Mouse (Mus musculus) stomach, embryonic 14.5 days (tissue): ENCODE measurements around the gene Abca5. TPM values are rescaled to one million over a fixed set of nuclear protein-coding genes. Genes with fewer than 3 reads are reported as not detected.
A peak's percentile ranks its signal among the peaks of the same experiment; 100 is the strongest.

Experiments used
- ATAC-seq: fragments of 200-750 bp; cut with Nextera tagmentation; 2 replicates; pipeline ENCODE4 v1.8.0; 2017; ENCODE audit warnings: low read depth, moderate TSS enrichment; ENCODE audit not compliant: insufficient number of reproducible peaks, insufficient read depth, low FRiP score
- H3K27ac ChIP-seq: fragments of 300-500 bp; sonication (generic); 2 replicates; pipeline ENCODE4 v1.5.1; 2014; ENCODE audit warnings: mild to moderate bottlenecking, low read length, moderate library complexity, mixed read lengths
- H3K27me3 ChIP-seq: fragments of 300-500 bp; sonication (generic); 2 replicates; pipeline ENCODE4 v1.6.1; 2014; ENCODE audit warnings: low read length, control low read depth, mixed read lengths; ENCODE audit not compliant: control insufficient read depth, insufficient read depth
- H3K36me3 ChIP-seq: fragments of 300-500 bp; sonication (generic); 2 replicates; pipeline ENCODE4 v1.6.1; 2014; ENCODE audit warnings: mild to moderate bottlenecking, control low read depth, low read length, moderate library complexity, mixed read lengths; ENCODE audit not compliant: control insufficient read depth, insufficient read depth
- H3K4me1 ChIP-seq: fragments of 300-500 bp; sonication (generic); 2 replicates; pipeline ENCODE4 v1.6.1; 2014; ENCODE audit warnings: low read length, control low read depth, mixed read lengths; ENCODE audit not compliant: control insufficient read depth, insufficient read depth
- H3K4me2 ChIP-seq: fragments of 300-500 bp; sonication (generic); replicated peaks from 2 replicates; pipeline ENCODE4 v1.6.1; 2014; ENCODE audit warnings: low read depth, low read length, control low read depth
- H3K4me3 ChIP-seq: fragments of 300-500 bp; sonication (generic); 2 replicates; pipeline ENCODE4 v1.5.1; 2014; ENCODE audit warnings: low read depth, low read length, control low read depth
- H3K9ac ChIP-seq: fragments of 300-500 bp; sonication (generic); replicated peaks from 2 replicates; pipeline ENCODE4 v1.6.1; 2014; ENCODE audit warnings: low read depth, mild to moderate bottlenecking, control low read depth, low read length, moderate library complexity, mixed read lengths
- H3K9me3 ChIP-seq: fragments of 300-500 bp; sonication (generic); 2 replicates; pipeline ENCODE4 v1.6.1; 2016; ENCODE audit warnings: low read depth, low read length, control low read depth; ENCODE audit not compliant: control insufficient read depth
- WGBS: fragments of 180-500 bp; shearing (Covaris S2); extraction: QIAGEN DNeasy Blood & Tissue Kit; methylation state at CpG from one replicate; pipeline ENCODE4 v1.1.7; 2014; 5-methylcytosine and 5-hydroxymethylcytosine counted together
- polyA plus RNA-seq: library from polyadenylated mRNA; unstranded; fragments of >200 nt; fragmentation: Nextera tagmentation; extraction: Ambion mirVana; gene quantifications from 2 replicates; pipeline ENCODE4 v1.2.1, GENCODE M21; 2014

Gene Abca5
- polyA plus RNA-seq = 8.7 and 12.4 TPM in 2 replicates

DNA sequence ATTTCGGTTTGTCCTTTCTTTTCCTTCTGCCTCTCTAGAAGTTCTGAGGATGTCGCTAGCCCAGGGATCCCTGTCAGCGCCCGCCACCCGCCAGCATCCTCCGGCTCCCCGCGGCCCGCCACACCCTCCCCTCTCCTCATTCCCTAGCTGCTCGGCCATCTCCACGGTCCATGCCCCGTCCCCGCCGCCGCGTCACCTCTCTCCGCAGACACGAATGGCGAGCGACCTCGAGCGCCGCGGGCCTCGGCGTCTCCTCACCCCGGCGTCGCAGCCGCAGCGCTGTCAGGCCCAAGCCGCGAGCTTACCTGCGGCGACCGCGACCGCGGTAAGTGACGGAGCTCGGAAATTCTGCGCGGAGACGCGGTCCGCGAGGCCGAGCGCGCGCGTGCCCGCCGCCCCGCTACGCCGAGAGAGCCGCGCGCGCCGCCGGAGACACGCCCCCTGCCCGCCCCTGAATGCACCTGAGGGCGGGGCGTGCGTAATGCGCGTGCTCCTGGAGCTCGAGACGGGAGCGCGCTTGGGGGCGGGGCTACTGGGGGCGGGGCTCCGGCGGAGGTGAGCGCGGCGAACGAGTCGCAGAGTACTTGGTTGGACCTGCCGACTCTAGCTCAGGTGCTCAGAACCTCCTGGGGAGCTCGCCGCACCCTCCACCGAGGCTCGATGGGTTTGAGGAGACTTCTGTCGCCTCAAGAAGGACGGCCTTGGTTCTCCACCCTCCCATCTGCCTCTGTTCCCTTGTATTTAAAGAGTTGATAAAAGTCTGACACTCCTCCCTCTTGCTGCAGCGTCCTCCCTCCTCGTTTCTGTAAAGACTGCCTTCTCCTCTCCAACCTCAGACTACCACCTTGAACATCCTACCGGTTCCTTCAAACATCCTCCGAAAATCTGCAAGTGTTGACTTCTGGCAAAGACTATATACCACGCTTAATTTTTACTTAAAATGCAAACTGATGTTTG, at the start of gene Abca5:
TSS of gene Abca5 (minus strand) at position 428 of the 957 bp plus-strand sequence.
- 1% methylated on average over 83 of the region's 95 CpGs for WGBS
- H3K4me1 ChIP-seq = no peaks in the 10 kb centered on the region
- peak within 1 kb of the TSS; percentile 82 for H3K4me3 ChIP-seq
- H3K36me3 ChIP-seq = no peaks in the 10 kb centered on the region
- no peaks in the 10 kb centered on the region for H3K9me3 ChIP-seq
- H3K27ac ChIP-seq = no peak within 1 kb of the TSS
- H3K9ac ChIP-seq = peak within 1 kb of the TSS; percentile 25; the same call in 1 of the 2 replicates
- ATAC-seq = peak; percentile 93
- H3K27me3 ChIP-seq = no peaks in the 10 kb centered on the region
- peak within 1 kb of the TSS; percentile 69 for H3K4me2 ChIP-seq

DNA sequence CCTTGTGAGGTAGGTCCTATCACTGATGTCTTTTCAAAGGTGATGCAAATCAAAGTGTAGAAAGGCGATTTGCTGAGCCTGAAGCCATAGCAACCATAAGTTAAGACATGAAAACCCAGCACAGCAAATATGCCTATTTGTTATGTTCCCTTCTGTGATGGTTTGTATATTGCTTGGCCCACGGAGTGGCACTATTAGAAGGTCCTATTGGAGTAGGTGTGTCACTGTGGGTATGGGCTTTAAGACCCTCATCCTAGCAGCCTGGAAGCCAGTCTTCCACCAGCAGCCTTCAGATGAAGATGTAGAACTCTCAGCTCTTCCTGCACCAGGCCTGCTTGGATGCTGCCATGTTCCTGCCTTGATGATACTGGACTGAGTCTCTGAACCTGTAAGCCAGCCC, 48.0 kb upstream of the Abca5 start:
- H3K9ac ChIP-seq = no peak overlapping the region
- H3K27ac ChIP-seq = no peak overlapping the region
- 80% methylated on average over 2 of the region's 2 CpGs for WGBS
- H3K4me3 ChIP-seq = no peak overlapping the region
- H3K4me1 ChIP-seq = no peaks in the 10 kb centered on the region
- H3K9me3 ChIP-seq = no peaks in the 10 kb centered on the region
- no peak overlapping the region for H3K4me2 ChIP-seq
- no peaks in the 10 kb centered on the region for H3K36me3 ChIP-seq
- no peak for ATAC-seq
- no peaks in the 10 kb centered on the region for H3K27me3 ChIP-seq

GRCm38 (mm10) chr11:110380310-110380668, 42.8 kb upstream of the Abca5 start:
- H3K4me2 ChIP-seq = peak overlapping the region; percentile 47
- no peaks in the 10 kb centered on the region for H3K4me1 ChIP-seq
- no peak overlapping the region for H3K9ac ChIP-seq
- H3K4me3 ChIP-seq = peak overlapping the region; percentile 20
- H3K36me3 ChIP-seq = no peaks in the 10 kb centered on the region
- peak; percentile 47; the same call in 1 of the 2 replicates for ATAC-seq
- H3K27me3 ChIP-seq = no peaks in the 10 kb centered on the region
- 23% methylated on average over 15 of the region's 15 CpGs for WGBS
- peak overlapping the region; percentile 52; the same call in 1 of the 2 replicates for H3K27ac ChIP-seq
- H3K9me3 ChIP-seq = no peaks in the 10 kb centered on the region

GRCm38 (mm10) chr11:110379661-110380309, 42.3 kb upstream of the Abca5 start:
- H3K4me2 ChIP-seq = peak overlapping the region; percentile 47
- H3K9ac ChIP-seq = no peak overlapping the region
- no peaks in the 10 kb centered on the region for H3K9me3 ChIP-seq
- H3K4me1 ChIP-seq = no peaks in the 10 kb centered on the region
- H3K4me3 ChIP-seq = peak overlapping the region; percentile 20
- ATAC-seq = peak; percentile 95
- 7% methylated on average over 20 of the region's 20 CpGs for WGBS
- no peaks in the 10 kb centered on the region for H3K27me3 ChIP-seq
- peak overlapping the region; percentile 52; the same call in 1 of the 2 replicates for H3K27ac ChIP-seq
- H3K36me3 ChIP-seq = no peaks in the 10 kb centered on the region

- Histone ChIP-seq H3K4me1 (no peaks in the 10 kb centered on the region), H3K27ac (no peak overlapping the region), H3K4me3 (no peak overlapping the region), H3K27me3 (no peaks in the 10 kb centered on the region), H3K4me2 (no peak overlapping the region), H3K9me3 (no peaks in the 10 kb centered on the region), H3K36me3 (no peaks in the 10 kb centered on the region), H3K9ac (no peak overlapping the region)
- WGBS = 87% methylated on average over 9 of the region's 9 CpGs
- ATAC-seq = no peak
These were observed 36.5 kb upstream of the Abca5 start for GRCm38 (mm10) chr11:110374036-110374435.

DNA sequence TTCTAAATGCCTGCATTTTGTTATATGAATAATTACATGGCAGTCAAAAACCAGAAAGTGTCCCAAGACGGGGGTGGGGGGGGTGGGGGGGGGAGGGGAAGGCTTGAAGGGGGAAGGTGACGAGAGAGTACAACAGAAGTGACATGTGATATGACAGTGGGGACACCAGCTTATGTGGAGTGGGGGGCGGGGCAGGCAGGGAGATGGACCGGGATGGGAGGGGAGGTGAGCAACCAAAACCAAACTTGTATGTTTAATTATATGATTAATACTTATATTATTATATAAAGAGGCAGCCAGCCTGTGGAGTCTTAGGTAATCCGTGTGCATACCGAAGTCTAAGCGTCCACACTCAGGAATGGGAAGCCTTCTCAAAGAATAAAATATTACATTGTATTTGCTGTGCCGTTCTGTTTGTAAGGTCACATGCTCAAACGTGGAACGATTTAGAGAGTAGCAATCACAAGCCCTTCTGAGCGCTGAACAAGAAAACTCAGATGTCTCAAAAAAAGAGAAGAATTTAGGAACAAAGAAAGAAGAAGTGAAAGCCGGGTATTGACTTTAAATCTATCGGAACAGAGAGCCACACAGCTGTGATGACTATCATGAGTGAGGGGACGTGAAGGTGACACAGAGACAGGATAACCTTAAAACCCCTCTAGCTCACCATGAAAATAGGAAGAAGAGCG, 34.9 kb upstream of the Abca5 start:
- no peak overlapping the region for H3K9ac ChIP-seq
- ATAC-seq = no peak
- WGBS = 78% methylated on average over 15 of the region's 15 CpGs

DNA sequence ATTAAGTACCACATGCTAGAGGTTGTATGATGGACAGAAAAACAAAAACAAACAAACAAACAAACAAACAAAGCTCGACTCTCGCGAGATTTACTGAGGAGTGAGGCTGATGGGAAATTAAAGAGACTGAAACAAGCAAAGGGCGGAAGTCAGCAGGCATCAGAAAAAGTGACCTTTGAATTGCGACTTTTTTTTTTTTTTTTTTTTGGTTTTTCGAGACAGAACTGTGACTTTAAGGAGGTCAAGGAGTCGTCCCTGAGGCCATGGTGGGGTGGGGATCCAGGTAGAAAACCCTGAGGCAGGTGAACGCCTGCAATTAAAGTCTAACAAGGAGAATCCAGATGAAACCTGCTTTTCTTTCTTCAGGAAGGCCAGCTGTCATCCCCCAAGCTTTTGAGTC, 34.3 kb upstream of the Abca5 start:
- Histone ChIP-seq H3K36me3 (no peaks in the 10 kb centered on the region), H3K4me2 (no peak overlapping the region), H3K9me3 (no peaks in the 10 kb centered on the region), H3K9ac (no peak overlapping the region), H3K27ac (no peak overlapping the region), H3K4me3 (no peak overlapping the region), H3K4me1 (no peaks in the 10 kb centered on the region), H3K27me3 (no peaks in the 10 kb centered on the region)
- ATAC-seq = no peak
- WGBS = 54% methylated on average over 8 of the region's 8 CpGs

More for the DNA sequence above, 34.9 kb upstream of the Abca5 start:
- Histone ChIP-seq H3K36me3 (no peaks in the 10 kb centered on the region), H3K4me2 (no peak overlapping the region), H3K27ac (no peak overlapping the region), H3K9me3 (no peaks in the 10 kb centered on the region), H3K4me1 (no peaks in the 10 kb centered on the region), H3K27me3 (no peaks in the 10 kb centered on the region), H3K4me3 (no peak overlapping the region)

GRCm38 (mm10) chr11:110369312-110370019, 31.9 kb upstream of the Abca5 start:
- Histone ChIP-seq H3K9me3 (no peaks in the 10 kb centered on the region), H3K27ac (no peak overlapping the region), H3K27me3 (no peaks in the 10 kb centered on the region), H3K36me3 (no peaks in the 10 kb centered on the region), H3K9ac (no peak overlapping the region), H3K4me2 (no peak overlapping the region), H3K4me3 (no peak overlapping the region), H3K4me1 (no peaks in the 10 kb centered on the region)
- WGBS = 17% methylated on average over 15 of the region's 15 CpGs
- ATAC-seq = no peak
